Mouse (Mus musculus): ENCODE measurements around the gene Eps8l1.
"Not testable (repeated sequence)": the region's sequence is repeated elsewhere in the genome, so short reads cannot be mapped to it uniquely, and the experiment has no call there.

The Eps8l1 gene

GRCm38 (mm10) chr7:4460576-4461434 lies at the start of gene Eps8l1:
Eps8l1 (plus strand) TSS chr7:4460674.
- DNase-seq (ENCODE audit: low spot score), result no peak

GRCm38 (mm10) chr7:4412406-4412805 lies 48.1 kb upstream of the Eps8l1 start:
- DNase-seq (ENCODE audit: low spot score), result not testable (repeated sequence)

- no peak for DNase-seq (ENCODE audit: low spot score)
Measured at GRCm38 (mm10) chr7:4419681-4420080, 40.8 kb upstream of the Eps8l1 start.

- no peak for DNase-seq (ENCODE audit: low spot score)
Measured at GRCm38 (mm10) chr7:4420230-4420629, 40.2 kb upstream of the Eps8l1 start.

- peak; percentile 67 for DNase-seq (ENCODE audit: low spot score)
Measured at GRCm38 (mm10) chr7:4427161-4427912, 33.1 kb upstream of the Eps8l1 start.

GRCm38 (mm10) chr7:4430246-4430844 lies 30.1 kb upstream of the Eps8l1 start:
- DNase-seq (ENCODE audit: low spot score), result no peak

GRCm38 (mm10) chr7:4431548-4431947 lies 28.9 kb upstream of the Eps8l1 start:
- no peak for DNase-seq (ENCODE audit: low spot score)

- no peak for DNase-seq (ENCODE audit: low spot score)
Measured at GRCm38 (mm10) chr7:4432026-4432425, 28.4 kb upstream of the Eps8l1 start.

GRCm38 (mm10) chr7:4437721-4438120 lies 22.8 kb upstream of the Eps8l1 start:
- DNase-seq (ENCODE audit: low spot score), result no peak

GRCm38 (mm10) chr7:4440549-4440948 lies 19.9 kb upstream of the Eps8l1 start:
- no peak for DNase-seq (ENCODE audit: low spot score)

GRCm38 (mm10) chr7:4445216-4445791 lies 15.2 kb upstream of the Eps8l1 start, which contains the start of gene Rdh13:
Rdh13 (minus strand) TSS chr7:4445649.
- DNase-seq (ENCODE audit: low spot score), result peak; percentile 74

- DNase-seq (ENCODE audit: low spot score), result no peak
Measured at GRCm38 (mm10) chr7:4447138-4447537, 13.3 kb upstream of the Eps8l1 start.

GRCm38 (mm10) chr7:4448439-4448838 lies 12.0 kb upstream of the Eps8l1 start:
- DNase-seq (ENCODE audit: low spot score), result no peak

GRCm38 (mm10) chr7:4449211-4449610 lies 11.3 kb upstream of the Eps8l1 start:
- DNase-seq (ENCODE audit: low spot score), result no peak

- no peak for DNase-seq (ENCODE audit: low spot score)
Measured at GRCm38 (mm10) chr7:4452644-4453043, 7.8 kb upstream of the Eps8l1 start.

- peak; percentile 39 for DNase-seq (ENCODE audit: low spot score)
Measured at GRCm38 (mm10) chr7:4464194-4464824, 3.8 kb downstream of the Eps8l1 start.

GRCm38 (mm10) chr7:4467801-4468200 lies 7.3 kb downstream of the Eps8l1 start:
- DNase-seq (ENCODE audit: low spot score), result no peak

GRCm38 (mm10) chr7:4470275-4471178 lies 10.1 kb downstream of the Eps8l1 start:
- no peak for DNase-seq (ENCODE audit: low spot score)

- DNase-seq (ENCODE audit: low spot score), result peak; percentile 66
Measured at GRCm38 (mm10) chr7:4471179-4471555, 10.7 kb downstream of the Eps8l1 start.

GRCm38 (mm10) chr7:4473940-4474339 lies 13.5 kb downstream of the Eps8l1 start:
- DNase-seq (ENCODE audit: low spot score), result no peak
